Mouse (Mus musculus): ENCODE results near the gene Cfap45. TPM values are rescaled to one million over a fixed set of nuclear protein-coding genes. Genes with fewer than 3 reads are reported as not detected.

Cfap45 gene
- total RNA-seq, 2 experiments from 2014 or later = 0.14 to 0.92 TPM

- intact Hi-C loops (cut with DNase I) = no loop called here
- no peak for DNase-seq
Measured at GRCm38 (mm10) chr1:172493516-172493915, 27.1 kb upstream of the Cfap45 start.

- intact Hi-C loops (cut with DNase I) = no loop called here
Measured at GRCm38 (mm10) chr1:172496030-172496429, 24.6 kb upstream of the Cfap45 start.

GRCm38 (mm10) chr1:172497428-172497827, 23.2 kb upstream of the Cfap45 start:
- intact Hi-C loops (cut with DNase I) = no loop called here
- DNase-seq = no peak

More at GRCm38 (mm10) chr1:172496030-172496429, 24.6 kb upstream of the Cfap45 start:
- DNase-seq = no peak

GRCm38 (mm10) chr1:172499765-172500441, 20.7 kb upstream of the Cfap45 start, which contains the start of gene Tagln2:
Tagln2 (plus strand) TSS chr1:172500047.
- DNase-seq = peak; percentile 93 to 94
- intact Hi-C loops (cut with DNase I) = loop anchor here (1.0 to 10.0 kb wide), 2 partner anchors 25 to 285 kb away; partner anchors contain the start of gene Casq1

- intact Hi-C loops (cut with DNase I) = loop anchor here (1.0 to 10.0 kb wide), 2 partner anchors 25 to 286 kb away; partner anchors contain the start of gene Casq1
Measured at GRCm38 (mm10) chr1:172500451-172501370, 19.9 kb upstream of the Cfap45 start.

GRCm38 (mm10) chr1:172501371-172502144, 19.0 kb upstream of the Cfap45 start:
- intact Hi-C loops (cut with DNase I) = loop anchor here (1.0 to 10.0 kb wide), 2 partner anchors 12 to 287 kb away; partner anchors contain the start of gene Casq1
- peak; percentile 79 to 83 for DNase-seq

More at GRCm38 (mm10) chr1:172500451-172501370, 19.9 kb upstream of the Cfap45 start:
- peak; percentile 70 to 80 for DNase-seq

GRCm38 (mm10) chr1:172502145-172503110, 18.2 kb upstream of the Cfap45 start:
- DNase-seq = peak; percentile 46 to 62
- intact Hi-C loops (cut with DNase I) = loop anchor here (1.0 to 10.0 kb wide), 2 partner anchors 11 to 288 kb away; partner anchors contain the start of gene Casq1

GRCm38 (mm10) chr1:172503111-172503997, 17.2 kb upstream of the Cfap45 start:
- intact Hi-C loops (cut with DNase I) = loop anchor here (10.0 kb wide), 1 partner anchor 289 kb away; the partner anchor contains the start of gene Casq1
- peak; percentile 57 to 60 for DNase-seq

GRCm38 (mm10) chr1:172504756-172505155, 15.8 kb upstream of the Cfap45 start:
- no peak for DNase-seq
- intact Hi-C loops (cut with DNase I) = loop anchor here (10.0 kb wide), 1 partner anchor 290 kb away; the partner anchor contains the start of gene Casq1

- DNase-seq = no peak
- intact Hi-C loops (cut with DNase I) = loop anchor here (10.0 kb wide), 1 partner anchor 292 kb away; the partner anchor contains the start of gene Casq1
Measured at GRCm38 (mm10) chr1:172507001-172507400, 13.6 kb upstream of the Cfap45 start.

- DNase-seq = no peak
- intact Hi-C loops (cut with DNase I) = loop anchor here (10.0 kb wide), 1 partner anchor 293 kb away; the partner anchor contains the start of gene Casq1
Measured at GRCm38 (mm10) chr1:172507701-172508100, 12.9 kb upstream of the Cfap45 start.

GRCm38 (mm10) chr1:172508172-172508571, 12.4 kb upstream of the Cfap45 start:
- intact Hi-C loops (cut with DNase I) = loop anchor here (10.0 kb wide), 1 partner anchor 293 kb away; the partner anchor contains the start of gene Casq1
- DNase-seq = no peak

GRCm38 (mm10) chr1:172509235-172509634, 11.4 kb upstream of the Cfap45 start:
- DNase-seq = no peak
- intact Hi-C loops (cut with DNase I) = loop anchor here (10.0 kb wide), 1 partner anchor 294 kb away; the partner anchor contains the start of gene Casq1

GRCm38 (mm10) chr1:172509983-172510382, 10.6 kb upstream of the Cfap45 start:
- DNase-seq = no peak
- intact Hi-C loops (cut with DNase I) = loop anchor here (10.0 kb wide), 1 partner anchor 295 kb away; the partner anchor contains the start of gene Casq1

GRCm38 (mm10) chr1:172510421-172510972, 10.1 kb upstream of the Cfap45 start:
- DNase-seq = no peak
- intact Hi-C loops (cut with DNase I) = no loop called here

- intact Hi-C loops (cut with DNase I) = loop anchor here (1.0 kb wide), 1 partner anchor 11 kb away; no protein-coding TSS in a partner anchor
Measured at GRCm38 (mm10) chr1:172512962-172513361, 7.6 kb upstream of the Cfap45 start.

More at GRCm38 (mm10) chr1:172512962-172513361, 7.6 kb upstream of the Cfap45 start:
- DNase-seq = peak; percentile 74

Data from heart, postnatal 36 days (tissue).